Mouse (Mus musculus) G1E (cell line): Measurements from ENCODE around the gene Prkca.

Experiments used
- CTCF ChIP-seq: IDR thresholded peaks from 2 replicates; pipeline ENCODE4 v1.5.1; 2012; ENCODE audit warnings: low read depth, low read length, inconsistent platforms, mixed read lengths
- GATA1 ChIP-seq: IDR thresholded peaks from 2 replicates; pipeline ENCODE4 v1.6.1; 2012; ENCODE audit warnings: borderline replicate concordance, low read length, inconsistent platforms, mixed read lengths
- GATA2 ChIP-seq: IDR thresholded peaks from 2 replicates; pipeline ENCODE4 v1.6.1; 2012; ENCODE audit warnings: low read depth, low read length, inconsistent platforms, borderline replicate concordance
- TAL1 ChIP-seq: conservative IDR thresholded peaks from 2 replicates; pipeline ENCODE4 v1.6.1; 2012; ENCODE audit warnings: low read depth, low read length, inconsistent platforms, mixed read lengths

DNA sequence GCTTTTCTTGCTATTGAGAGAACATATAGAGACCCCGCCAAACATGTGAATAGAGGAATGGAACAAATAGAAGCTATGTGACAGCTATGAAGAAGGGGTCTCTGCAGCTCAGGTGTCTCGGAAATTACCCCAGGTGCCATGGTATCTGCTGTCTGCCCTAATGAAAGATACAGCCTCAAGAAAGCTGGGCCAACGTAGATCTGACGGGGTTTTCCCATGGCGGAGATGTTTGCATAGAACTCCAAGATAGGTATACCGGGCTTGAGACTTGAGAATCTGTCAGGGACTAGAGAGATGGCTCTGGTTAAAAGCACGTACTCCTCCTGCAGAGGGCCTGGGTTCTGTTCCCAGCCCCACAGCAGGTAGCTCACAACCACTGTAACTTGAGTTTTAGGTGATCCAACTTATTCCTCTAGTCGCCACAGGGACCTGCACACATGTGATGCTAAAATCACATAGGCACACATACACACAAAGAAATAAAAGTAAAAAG, 188.6 kb downstream of the Prkca start:
- TF ChIP-seq CTCF: no peak
- TF ChIP-seq GATA2: no peak
- no peak for TF ChIP-seq TAL1
- no peak for TF ChIP-seq GATA1
